ENCODE assay signal across 13 mouse cellular contexts in the genomic region with DNA sequence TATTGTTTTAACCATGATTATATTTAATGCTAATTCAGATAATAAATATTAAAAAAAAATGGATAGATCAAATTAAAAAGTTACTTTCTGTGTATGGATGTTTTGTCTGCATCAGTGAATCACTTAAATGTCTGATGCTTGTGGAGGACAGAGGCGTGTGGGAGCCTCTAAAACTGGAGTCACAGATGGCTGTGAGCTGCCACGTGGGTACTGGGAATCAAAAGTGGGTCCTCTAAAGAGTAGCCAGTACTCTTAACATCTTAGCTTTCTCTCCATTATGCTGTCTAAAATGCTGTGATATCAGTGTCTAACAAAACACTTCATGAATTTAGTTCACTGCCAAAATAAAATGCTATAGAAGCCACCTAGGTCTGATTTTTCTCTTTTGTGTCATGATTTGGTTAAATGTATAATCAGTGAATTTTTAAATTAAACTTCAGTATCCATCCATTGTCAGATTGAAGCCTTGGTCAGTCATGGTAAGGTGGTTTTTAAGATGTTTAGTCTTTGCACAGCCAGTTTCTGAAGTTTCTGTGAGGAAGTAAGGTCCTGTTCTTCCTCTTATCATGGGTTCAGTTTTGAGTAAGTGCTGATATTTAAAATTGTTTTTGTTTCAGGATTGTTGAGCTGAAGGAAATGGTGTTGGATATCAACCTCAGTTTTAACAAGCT.
"Had no signal": no experiment of that assay in that cellular context is flagged by ENCODE, and none has a peak within 500 bp of the region (broad histone marks: within the 10 kb centered on the region; RNA-seq: fewer than 3 reads in every experiment).

No protein-coding gene starts in this region.

- H3K27ac ChIP-seq: limb, embryonic 12.5 days; lung, embryonic 15.5 days; midbrain, embryonic 12.5 days; neural tube, embryonic 13.5 days had no signal

- H3K9me3 ChIP-seq: limb, embryonic 12.5 days; liver, embryonic 13.5 days; lung, embryonic 15.5 days; midbrain, embryonic 12.5 days; neural tube, embryonic 13.5 days had no signal

- H3K4me3 ChIP-seq: limb, embryonic 12.5 days; liver, embryonic 13.5 days; lung, embryonic 15.5 days; midbrain, embryonic 12.5 days; neural tube, embryonic 13.5 days had no signal

- H3K4me2 ChIP-seq: limb, embryonic 12.5 days; liver, embryonic 13.5 days; lung, embryonic 15.5 days; midbrain, embryonic 12.5 days; neural tube, embryonic 13.5 days had no signal

- DNase-seq: kidney, adult 11 months; kidney, postnatal 14 days; liver; liver, embryonic 13.5 days; liver, postnatal 0 days; lung, postnatal 14 days; right cerebral cortex, postnatal 25 days; thymus, postnatal 14 days had no signal

- H3K4me1 ChIP-seq: limb, embryonic 12.5 days; liver, embryonic 13.5 days; lung, embryonic 15.5 days; midbrain, embryonic 12.5 days; neural tube, embryonic 13.5 days had no signal

- H3K27me3 ChIP-seq: limb, embryonic 12.5 days; liver, embryonic 13.5 days; lung, embryonic 15.5 days; midbrain, embryonic 12.5 days; neural tube, embryonic 13.5 days had no signal

- H3K9ac ChIP-seq: limb, embryonic 12.5 days; liver, embryonic 13.5 days; liver, postnatal 0 days; lung, embryonic 15.5 days; midbrain, embryonic 12.5 days; neural tube, embryonic 13.5 days had no signal

- ATAC-seq: midbrain, embryonic 16.5 days had no signal
